Mouse (Mus musculus): ENCODE measurements around the gene Grsf1. TPM values are rescaled to one million over a fixed set of nuclear protein-coding genes. Genes with fewer than 3 reads are reported as not detected.

The Grsf1 gene
- total and polyA plus RNA-seq, 2 experiments from 2014 or later: 39.9 to 61.8 TPM

GRCm38 (mm10) chr5:88690681-88691505 lies 14.9 kb upstream of the Grsf1 start:
- Histone ChIP-seq H3K27ac (no peak overlapping the region), H3K27me3 (ENCODE audit: insufficient read depth, low read length) (no peaks in the 10 kb centered on the region), H3K4me1 (ENCODE audit: insufficient read depth, low read length) (no peaks in the 10 kb centered on the region), H3K4me3 (ENCODE audit: low read length) (no peak overlapping the region), H3K36me3 (ENCODE audit: insufficient read depth, low read length) (no peaks in the 10 kb centered on the region), H3K4me2 (ENCODE audit: low read depth, low read length) (no peak overlapping the region), H3K9ac (replicated peaks; ENCODE audit: low read length) (no peak overlapping the region), H3K9me3 (ENCODE audit: low read length) (no peaks in the 10 kb centered on the region)
- TF ChIP-seq CTCF (IDR thresholded peaks at IDR 0.05; ENCODE audit: low read depth): no peak
- 87% methylated on average over 10 of the region's 10 CpGs for WGBS
- ATAC-seq: no peak
- DNase-seq (ENCODE audit: low spot score): no peak

- peak; percentile 64 for ATAC-seq
- 77% methylated on average over 3 of the region's 3 CpGs for WGBS
Measured at GRCm38 (mm10) chr5:88689279-88689938, 13.4 kb upstream of the Grsf1 start.

GRCm38 (mm10) chr5:88688583-88689187 lies 12.7 kb upstream of the Grsf1 start:
- no peak for ATAC-seq
- no peak for TF ChIP-seq CTCF (IDR thresholded peaks at IDR 0.05; ENCODE audit: low read depth)
- no peaks in the 10 kb centered on the region for H3K27me3 ChIP-seq (ENCODE audit: insufficient read depth, low read length)
- no peak overlapping the region for H3K27ac ChIP-seq
- no peaks in the 10 kb centered on the region for H3K9me3 ChIP-seq (ENCODE audit: low read length)
- 86% methylated on average over 15 of the region's 15 CpGs for WGBS
- H3K4me3 ChIP-seq (ENCODE audit: low read length): no peak overlapping the region
- no peak overlapping the region for H3K9ac ChIP-seq (replicated peaks; ENCODE audit: low read length)
- DNase-seq (ENCODE audit: low spot score): no peak
- no peaks in the 10 kb centered on the region for H3K36me3 ChIP-seq (ENCODE audit: insufficient read depth, low read length)
- no peak overlapping the region for H3K4me2 ChIP-seq (ENCODE audit: low read depth, low read length)
- H3K4me1 ChIP-seq (ENCODE audit: insufficient read depth, low read length): no peaks in the 10 kb centered on the region

More at GRCm38 (mm10) chr5:88689279-88689938, 13.4 kb upstream of the Grsf1 start:
- H3K27ac ChIP-seq: no peak overlapping the region
- H3K36me3 ChIP-seq (ENCODE audit: insufficient read depth, low read length): no peaks in the 10 kb centered on the region
- no peaks in the 10 kb centered on the region for H3K9me3 ChIP-seq (ENCODE audit: low read length)
- H3K27me3 ChIP-seq (ENCODE audit: insufficient read depth, low read length): no peaks in the 10 kb centered on the region
- DNase-seq (ENCODE audit: low spot score): peak; percentile 84
- H3K4me2 ChIP-seq (ENCODE audit: low read depth, low read length): no peak overlapping the region
- no peaks in the 10 kb centered on the region for H3K4me1 ChIP-seq (ENCODE audit: insufficient read depth, low read length)
- peak; percentile 71 for TF ChIP-seq CTCF (IDR thresholded peaks at IDR 0.05; ENCODE audit: low read depth)
- no peak overlapping the region for H3K4me3 ChIP-seq (ENCODE audit: low read length)
- no peak overlapping the region for H3K9ac ChIP-seq (replicated peaks; ENCODE audit: low read length)

GRCm38 (mm10) chr5:88687996-88688406 lies 12.0 kb upstream of the Grsf1 start:
- DNase-seq (ENCODE audit: low spot score) (no peak), ATAC-seq (no peak)

GRCm38 (mm10) chr5:88685745-88686299 lies 9.9 kb upstream of the Grsf1 start:
- Histone ChIP-seq H3K27ac (no peak overlapping the region), H3K36me3 (ENCODE audit: insufficient read depth, low read length) (no peaks in the 10 kb centered on the region), H3K4me3 (ENCODE audit: low read length) (no peak overlapping the region), H3K4me1 (ENCODE audit: insufficient read depth, low read length) (no peaks in the 10 kb centered on the region), H3K9ac (replicated peaks; ENCODE audit: low read length) (no peak overlapping the region), H3K4me2 (ENCODE audit: low read depth, low read length) (no peak overlapping the region), H3K9me3 (ENCODE audit: low read length) (no peaks in the 10 kb centered on the region), H3K27me3 (ENCODE audit: insufficient read depth, low read length) (no peaks in the 10 kb centered on the region)
- no peak for ATAC-seq
- WGBS: 77% methylated on average over 6 of the region's 6 CpGs
- TF ChIP-seq CTCF (IDR thresholded peaks at IDR 0.05; ENCODE audit: low read depth): no peak
- DNase-seq (ENCODE audit: low spot score): no peak

More at GRCm38 (mm10) chr5:88687996-88688406, 12.0 kb upstream of the Grsf1 start:
- H3K4me3 ChIP-seq (ENCODE audit: low read length): no peak overlapping the region
- WGBS: 82% methylated on average over 8 of the region's 8 CpGs
- TF ChIP-seq CTCF (IDR thresholded peaks at IDR 0.05; ENCODE audit: low read depth): no peak
- H3K9ac ChIP-seq (replicated peaks; ENCODE audit: low read length): no peak overlapping the region
- H3K27ac ChIP-seq: no peak overlapping the region
- no peak overlapping the region for H3K4me2 ChIP-seq (ENCODE audit: low read depth, low read length)
- H3K9me3 ChIP-seq (ENCODE audit: low read length): no peaks in the 10 kb centered on the region
- H3K36me3 ChIP-seq (ENCODE audit: insufficient read depth, low read length): no peaks in the 10 kb centered on the region
- no peaks in the 10 kb centered on the region for H3K27me3 ChIP-seq (ENCODE audit: insufficient read depth, low read length)
- H3K4me1 ChIP-seq (ENCODE audit: insufficient read depth, low read length): no peaks in the 10 kb centered on the region

GRCm38 (mm10) chr5:88685306-88685705 lies 9.3 kb upstream of the Grsf1 start:
- no peak overlapping the region for H3K4me3 ChIP-seq (ENCODE audit: low read length)
- ATAC-seq: no peak
- no peak for TF ChIP-seq CTCF (IDR thresholded peaks at IDR 0.05; ENCODE audit: low read depth)
- H3K4me2 ChIP-seq (ENCODE audit: low read depth, low read length): no peak overlapping the region
- no peak overlapping the region for H3K9ac ChIP-seq (replicated peaks; ENCODE audit: low read length)
- H3K27ac ChIP-seq: no peak overlapping the region
- no peaks in the 10 kb centered on the region for H3K9me3 ChIP-seq (ENCODE audit: low read length)
- H3K27me3 ChIP-seq (ENCODE audit: insufficient read depth, low read length): no peaks in the 10 kb centered on the region
- DNase-seq (ENCODE audit: low spot score): no peak
- H3K4me1 ChIP-seq (ENCODE audit: insufficient read depth, low read length): no peaks in the 10 kb centered on the region
- WGBS: 14% methylated on average over 6 of the region's 6 CpGs
- no peaks in the 10 kb centered on the region for H3K36me3 ChIP-seq (ENCODE audit: insufficient read depth, low read length)

Data from hindbrain, postnatal 0 days (tissue).